Mouse (Mus musculus): ENCODE results near the gene Med17.

GRCm38 (mm10) chr9:15306398-15307119 lies 26.8 kb upstream of the Med17 start, which contains the start of gene 4931406C07Rik:
- no peak for TF ChIP-seq CTCF (conservative IDR thresholded peaks at IDR 0.05; ENCODE audit: low read length)
- no peak for TF ChIP-seq POU5F1 (IDR thresholded peaks at IDR 0.05; ENCODE audit: borderline replicate concordance, low read length)
- no peak for TF ChIP-seq NANOG (IDR thresholded peaks at IDR 0.05; ENCODE audit: borderline replicate concordance, low read length)
